Comparison of ENCODE assay signal across 8 mouse cellular contexts in the genomic region with DNA sequence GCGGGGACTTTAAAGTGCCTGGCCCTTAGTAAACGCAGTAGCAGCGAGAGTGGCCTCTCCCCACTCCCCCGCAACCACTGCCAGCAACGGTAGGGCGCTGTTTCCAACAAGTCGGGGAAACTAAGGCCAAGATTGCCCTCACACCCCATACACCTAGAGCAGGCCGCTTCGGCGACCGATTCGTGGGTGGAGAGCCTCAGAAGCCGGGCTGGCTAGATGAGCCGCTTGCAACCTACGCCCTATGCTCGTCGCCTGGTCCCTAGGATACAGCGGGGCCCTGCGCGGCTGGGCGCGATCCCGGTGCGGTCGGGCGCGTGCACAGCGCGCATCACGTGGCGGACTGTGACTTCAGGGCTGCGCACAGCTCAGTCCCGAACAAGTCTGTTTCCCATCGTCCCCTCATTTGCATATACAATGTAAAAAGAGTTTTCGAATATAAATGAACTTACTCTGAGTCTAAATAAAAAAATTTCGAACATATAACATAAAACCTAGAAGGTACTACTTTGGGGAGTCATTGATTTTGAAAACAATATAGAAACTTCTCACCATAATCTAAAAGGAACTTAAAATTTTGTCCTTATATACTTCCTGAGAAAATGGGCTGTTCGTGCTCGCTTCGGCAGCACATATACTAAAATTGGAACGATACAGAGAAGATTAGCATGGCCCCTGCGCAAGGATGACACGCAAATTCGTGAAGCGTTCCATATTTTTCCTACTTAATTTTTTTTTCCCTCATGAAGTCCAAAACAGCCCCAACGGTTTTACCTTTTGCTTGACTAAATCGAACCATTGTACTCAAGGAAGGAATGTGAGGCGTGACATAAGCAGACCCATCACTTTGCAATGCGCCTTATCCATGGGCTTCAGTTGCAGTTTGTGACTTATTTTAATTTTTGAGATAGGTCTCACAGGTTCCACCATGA. TPM values are rescaled to one million over a fixed set of nuclear protein-coding genes. Genes with fewer than 3 reads are reported as not detected.
DNase-seq lines count a peak whose midpoint lies in the region; ATAC-seq and TF ChIP-seq lines count a peak whose summit lies in the region.

No protein-coding gene starts in this region.

- ATAC-seq in hindbrain, embryonic 11.5 days (ENCODE audit: low FRiP score), result peak; percentile 99
- ATAC-seq in lung, postnatal 0 days, result peak; percentile 99

- no peak for TF ChIP-seq CTCF in cerebellum, adult 2 months (IDR thresholded peaks at IDR 0.05; ENCODE audit: borderline replicate concordance, insufficient read depth, low read depth, low read length)
- TF ChIP-seq CTCF in lung, postnatal 0 days (IDR thresholded peaks at IDR 0.05), result no peak

- peak overlapping the region; percentile 85 for H3K4me3 ChIP-seq in cerebellum, adult 2 months (replicated peaks; ENCODE audit: insufficient read depth, low read depth, low read length)
- peak overlapping the region; percentile 63 for H3K4me3 ChIP-seq in hindbrain, embryonic 11.5 days (ENCODE audit: low read depth, low read length)
- peak overlapping the region; percentile 58 for H3K4me3 ChIP-seq in lung, postnatal 0 days (ENCODE audit: low read depth, low read length)

- peak; percentile 52; the same call in 1 of the 2 replicates for TF ChIP-seq EP300 in lung, postnatal 0 days (IDR thresholded peaks at IDR 0.05)

- H3K36me3 ChIP-seq in hindbrain, embryonic 11.5 days (ENCODE audit: control insufficient read depth, insufficient read depth, low read length), result no peaks in the 10 kb centered on the region
- no peaks in the 10 kb centered on the region for H3K36me3 ChIP-seq in lung, postnatal 0 days (ENCODE audit: insufficient read depth, low read length)

- DNase-seq in MEL-GATA-1-ER (ENCODE audit: extremely low read depth, low read depth), result peak; percentile 79
- DNase-seq in cerebellum, adult 2 months, result peak; percentile 96 to 97
- DNase-seq in frontal cortex, adult 2 months (ENCODE audit: extremely low spot score in 1 of 2, low spot score in 1 of 2), result peak; percentile 91 to 96
- DNase-seq in hindbrain, embryonic 11.5 days (ENCODE audit: low spot score), result peak; percentile 94
- peak; percentile 93 to 96 for DNase-seq in layer of hippocampus, postnatal 10 days (ENCODE audit: low spot score in 2 of 2)
- peak; percentile 97 for DNase-seq in lung, postnatal 0 days (ENCODE audit: low spot score)
- DNase-seq in ovary, postnatal 10 days (ENCODE audit: low spot score), result peak; percentile 84
- peak; percentile 96 for DNase-seq in thymus, postnatal 0 days (ENCODE audit: low spot score)

- peak overlapping the region; percentile 62 for H3K9ac ChIP-seq in hindbrain, embryonic 11.5 days (ENCODE audit: low read depth, low read length)
- H3K9ac ChIP-seq in lung, postnatal 0 days (replicated peaks; ENCODE audit: low read depth), result peak overlapping the region; percentile 59

- H3K27ac ChIP-seq in cerebellum, adult 2 months (ENCODE audit: insufficient read depth, low read length), result peak overlapping the region; percentile 82
- H3K27ac ChIP-seq in hindbrain, embryonic 11.5 days (ENCODE audit: low read depth, low read length), result peak overlapping the region; percentile 55; the same call in 1 of the 2 replicates
- H3K27ac ChIP-seq in lung, postnatal 0 days (ENCODE audit: low read length), result peak overlapping the region; percentile 86

- H3K9me3 ChIP-seq in hindbrain, embryonic 11.5 days (ENCODE audit: control insufficient read depth, low read length), result no peaks in the 10 kb centered on the region
- H3K9me3 ChIP-seq in lung, postnatal 0 days (ENCODE audit: low read length), result no peaks in the 10 kb centered on the region

- peaks cover 3% of the 10 kb centered on the region; the same call in 1 of the 2 replicates for H3K4me1 ChIP-seq in cerebellum, adult 2 months (ENCODE audit: control insufficient read depth, insufficient read depth, low read length)
- peaks cover 10% of the 10 kb centered on the region for H3K4me1 ChIP-seq in hindbrain, embryonic 11.5 days (replicated peaks; ENCODE audit: control insufficient read depth, insufficient read depth, low read length)
- 0 out of 2 replicates have a peak, but pooled peaks cover 2% of the 10 kb centered on the region for H3K4me1 ChIP-seq in lung, postnatal 0 days (ENCODE audit: insufficient read depth, low read depth, low read length)

- TF ChIP-seq POLR2A in cerebellum, adult 2 months (IDR thresholded peaks at IDR 0.05; ENCODE audit: borderline replicate concordance, insufficient read depth, low read length), result peak; percentile 96

- peaks cover 8% of the 10 kb centered on the region; the same call in 1 of the 2 replicates for H3K27me3 ChIP-seq in cerebellum, adult 2 months (ENCODE audit: control insufficient read depth, insufficient read depth, low read length)
- peaks cover 48% of the 10 kb centered on the region for H3K27me3 ChIP-seq in hindbrain, embryonic 11.5 days (ENCODE audit: control insufficient read depth, insufficient read depth, low read length)
- H3K27me3 ChIP-seq in lung, postnatal 0 days (replicated peaks; ENCODE audit: insufficient read depth, low read length), result peaks cover 42% of the 10 kb centered on the region

- WGBS in cerebellum, adult 2 months, result under 1% methylated on average over 48 of the region's 48 CpGs
- WGBS in hindbrain, embryonic 11.5 days, result 1% methylated on average over 48 of the region's 48 CpGs
- WGBS in lung, postnatal 0 days, result 1% methylated on average over 48 of the region's 48 CpGs

- H3K4me2 ChIP-seq in hindbrain, embryonic 11.5 days (replicated peaks; ENCODE audit: low read depth, low read length), result peak overlapping the region; percentile 79
- peak overlapping the region; percentile 79 for H3K4me2 ChIP-seq in lung, postnatal 0 days (replicated peaks; ENCODE audit: low read depth, low read length)

RNA-seq across cellular contexts. Expression of gene Skor1, which starts 15.8 kb away (rescaled TPM):
- polyA plus RNA-seq in cerebellum, adult 2 months (2012; rRNA removed), result 7.1 and 9.2 TPM in 2 replicates
- polyA plus RNA-seq in frontal cortex, adult 2 months (2012; rRNA removed), result 0.11 and 0.14 TPM in 2 replicates
- 6.6 and 7.4 TPM in 2 replicates for polyA plus RNA-seq in hindbrain, embryonic 11.5 days (2014; fragmentation: Nextera tagmentation; extraction: Ambion mirVana)
- total RNA-seq in layer of hippocampus, postnatal 10 days (2021), result under 1 TPM; 0.09 to 0.20 TPM
- polyA plus RNA-seq in lung, postnatal 0 days (2015; fragmentation: Nextera tagmentation; extraction: Ambion mirVana), result 0.04 TPM in 1 of 2 replicates, not detected in the other
- 0.10 TPM in 1 of 2 replicates, not detected in the other for polyA plus RNA-seq in thymus, postnatal 0 days (2015; fragmentation: Nextera tagmentation; extraction: Ambion mirVana)

Comparison
In these comparisons a context has a peak if more than half of its experiments do, and no peak if none do; other contexts are left out.
1. Peak in every context shown above with its lines: DNase-seq, ATAC-seq, H3K4me3 ChIP-seq and H3K27ac ChIP-seq.